Mouse (Mus musculus) G1E (cell line): ENCODE results near the gene Olfr66. TPM values are rescaled to one million over a fixed set of nuclear protein-coding genes. Genes with fewer than 3 reads are reported as not detected.

ENCODE experiments used
- ATAC-seq: 2 replicates; pipeline ENCODE4 v1.8.0; 2016; ENCODE audit warnings: mild to moderate bottlenecking; ENCODE audit not compliant: insufficient number of reproducible peaks, poor library complexity, low FRiP score, severe bottlenecking; ENCODE audit errors: extremely low read depth
- DNase-seq: peaks from one replicate; pipeline ENCODE4 v3.0.0; 2012; ENCODE audit warnings: low spot score
- H3K27me3 ChIP-seq: 2 replicates; pipeline ENCODE4 v1.6.1; 2012; ENCODE audit warnings: mild to moderate bottlenecking, low read length, inconsistent platforms; ENCODE audit not compliant: insufficient read depth
- H3K36me3 ChIP-seq: replicated peaks from 2 replicates; pipeline ENCODE3; 2012; ENCODE audit warnings: mild to moderate bottlenecking, inconsistent platforms
- H3K4me1 ChIP-seq: 2 replicates; pipeline ENCODE4 v1.6.1; 2012; ENCODE audit warnings: low read depth, low read length, inconsistent platforms, mixed read lengths; ENCODE audit not compliant: insufficient read depth
- H3K4me3 ChIP-seq: 2 replicates; pipeline ENCODE4 v1.5.1; 2012; ENCODE audit warnings: low read depth, mild to moderate bottlenecking, inconsistent platforms, low read length, moderate library complexity, mixed read lengths
- H3K9me3 ChIP-seq: replicated peaks from 2 replicates; pipeline ENCODE4 v1.6.1; 2012; ENCODE audit warnings: inconsistent platforms
- CTCF ChIP-seq: IDR thresholded peaks from 2 replicates; pipeline ENCODE4 v1.5.1; 2012; ENCODE audit warnings: low read depth, low read length, inconsistent platforms, mixed read lengths
- GATA1 ChIP-seq: IDR thresholded peaks from 2 replicates; pipeline ENCODE4 v1.6.1; 2012; ENCODE audit warnings: borderline replicate concordance, low read length, inconsistent platforms, mixed read lengths
- GATA2 ChIP-seq: IDR thresholded peaks from 2 replicates; pipeline ENCODE4 v1.6.1; 2012; ENCODE audit warnings: low read depth, low read length, inconsistent platforms, borderline replicate concordance
- POLR2AphosphoS5 ChIP-seq: IDR thresholded peaks from 2 replicates; pipeline ENCODE4 v1.6.1; 2012; ENCODE audit warnings: low read depth, low read length, inconsistent platforms; ENCODE audit not compliant: insufficient replicate concordance
- TAL1 ChIP-seq: conservative IDR thresholded peaks from 2 replicates; pipeline ENCODE4 v1.6.1; 2012; ENCODE audit warnings: low read depth, low read length, inconsistent platforms, mixed read lengths
- polyA plus RNA-seq: library from polyadenylated mRNA; stranded (reverse); fragments of >175 nt; gene quantifications from 2 replicates; pipeline ENCODE4 v1.2.3, GENCODE M21; 2012
- total RNA-seq, 2 experiments: library from RNA; stranded (forward) in 1 of 2; stranded (reverse) in 1 of 2; fragments of 200-1000 nt in 1 of 2; fragments of >200 nt in 1 of 2; fragmentation: Nextera tagmentation in 1 of 2; gene quantifications; 2 replicates each; pipeline ENCODE4 v1.2.3; 2014 to 2017

Olfr66 gene
- total and polyA plus RNA-seq, 3 experiments: not detected

DNA sequence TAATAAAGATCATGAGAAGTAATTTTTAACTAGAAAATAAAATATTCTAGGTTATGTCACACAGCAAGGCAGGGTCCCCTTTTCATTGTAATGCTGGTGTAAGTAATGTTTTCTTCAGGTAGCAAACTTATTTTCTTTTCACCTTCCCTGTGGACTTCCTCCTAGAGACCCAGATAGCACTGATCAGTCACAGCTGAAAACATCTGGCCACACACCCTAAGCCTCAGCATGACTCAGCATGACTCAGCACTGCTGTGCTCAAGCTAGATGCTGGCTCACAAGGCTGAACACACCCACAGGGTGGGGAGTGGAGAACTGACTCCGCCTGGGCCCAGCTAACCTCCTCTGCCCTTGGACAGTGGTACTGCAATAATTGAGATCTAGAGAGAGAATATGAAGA, 25.2 kb downstream of the Olfr66 start:
- Histone ChIP-seq H3K27me3 (no peaks in the 10 kb centered on the region), H3K4me1 (peaks cover 45% of the 10 kb centered on the region), H3K9me3 (no peaks in the 10 kb centered on the region), H3K4me3 (no peak overlapping the region), H3K36me3 (no peaks in the 10 kb centered on the region)
- ATAC-seq (peak; percentile 83), DNase-seq (peak; percentile 40)
- TF ChIP-seq TAL1 (peak; percentile 36; the same call in 1 of the 2 replicates), POLR2AphosphoS5 (no peak)

DNA sequence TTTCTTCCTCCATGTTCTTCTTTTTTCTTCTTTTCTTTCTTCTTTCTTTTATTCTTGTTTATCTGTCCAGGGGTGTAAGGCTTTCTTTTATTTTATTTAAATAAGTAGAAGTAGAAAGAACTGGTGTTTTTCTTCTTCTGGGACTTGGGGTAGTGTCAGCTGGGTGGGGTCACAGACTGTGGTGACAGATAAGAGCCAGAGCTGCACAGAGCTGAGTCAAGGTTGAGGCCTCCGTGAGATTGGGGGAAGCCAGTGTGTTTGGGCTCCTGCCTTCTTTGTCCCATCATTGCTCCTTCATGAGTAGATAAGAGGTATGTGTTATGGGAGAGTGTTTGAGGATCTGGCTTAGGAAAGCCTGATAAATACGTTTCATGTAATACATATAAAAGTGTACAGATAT, 27.0 kb downstream of the Olfr66 start:
- TF ChIP-seq TAL1 (peak; percentile 67; the same call in 1 of the 2 replicates), CTCF (no peak), POLR2AphosphoS5 (no peak), GATA1 (no peak)
- Histone ChIP-seq H3K9me3 (no peaks in the 10 kb centered on the region), H3K27me3 (no peaks in the 10 kb centered on the region), H3K4me3 (no peak overlapping the region; the same call in 1 of the 2 replicates), H3K36me3 (no peaks in the 10 kb centered on the region), H3K4me1 (peaks cover 44% of the 10 kb centered on the region)
- ATAC-seq: peak; percentile 81
- DNase-seq: peak; percentile 47

GRCm38 (mm10) chr7:103854669-103855068, 31.4 kb downstream of the Olfr66 start:
- no peaks in the 10 kb centered on the region for H3K27me3 ChIP-seq
- DNase-seq (no peak), ATAC-seq (no peak)
- no peak overlapping the region for H3K4me3 ChIP-seq
- H3K9me3 ChIP-seq: no peaks in the 10 kb centered on the region
- H3K4me1 ChIP-seq: peaks cover 30% of the 10 kb centered on the region
- H3K36me3 ChIP-seq: no peaks in the 10 kb centered on the region
- TF ChIP-seq POLR2AphosphoS5 (no peak), GATA1 (no peak), CTCF (no peak), GATA2 (no peak), TAL1 (no peak)

- TF ChIP-seq GATA2 (no peak), TAL1 (no peak), CTCF (no peak), GATA1 (no peak), POLR2AphosphoS5 (no peak)
- ATAC-seq (no peak), DNase-seq (no peak)
- H3K36me3 ChIP-seq: no peaks in the 10 kb centered on the region
- H3K4me3 ChIP-seq: no peak within 1 kb of the TSS
- H3K4me1 ChIP-seq: peaks cover 21% of the 10 kb centered on the region
- no peaks in the 10 kb centered on the region for H3K27me3 ChIP-seq
- no peaks in the 10 kb centered on the region for H3K9me3 ChIP-seq
Measured at GRCm38 (mm10) chr7:103853090-103853489, 33.0 kb downstream of the Olfr66 start, which contains the start of gene Hbb-y. Gene Hbb-y, minus strand, starts transcription at chr7:103853216.

- DNase-seq (no peak), ATAC-seq (peak; percentile 97)
- 0 out of 2 replicates have a peak, but pooled peaks have one; percentile 14 for TF ChIP-seq TAL1
- TF ChIP-seq GATA2: no peak
- H3K27me3 ChIP-seq: no peaks in the 10 kb centered on the region
- H3K4me3 ChIP-seq: no peak overlapping the region
- peaks cover 26% of the 10 kb centered on the region for H3K4me1 ChIP-seq
- no peaks in the 10 kb centered on the region for H3K9me3 ChIP-seq
- no peaks in the 10 kb centered on the region for H3K36me3 ChIP-seq
Measured at GRCm38 (mm10) chr7:103844525-103845325, 41.3 kb downstream of the Olfr66 start.

- DNase-seq: no peak
- peaks cover 28% of the 10 kb centered on the region for H3K4me1 ChIP-seq
- TF ChIP-seq POLR2AphosphoS5 (no peak), GATA1 (no peak), GATA2 (no peak), CTCF (no peak), TAL1 (no peak)
- H3K36me3 ChIP-seq: no peaks in the 10 kb centered on the region
- ATAC-seq: no peak
- no peak within 1 kb of the TSS for H3K4me3 ChIP-seq
- H3K27me3 ChIP-seq: no peaks in the 10 kb centered on the region
- no peaks in the 10 kb centered on the region for H3K9me3 ChIP-seq
Measured at GRCm38 (mm10) chr7:103843034-103843433, 43.0 kb downstream of the Olfr66 start, which contains the start of gene Hbb-bh1. Gene Hbb-bh1, minus strand, starts transcription at chr7:103843164.

GRCm38 (mm10) chr7:103840268-103840667, 45.8 kb downstream of the Olfr66 start, which contains the start of gene Hbb-bh2:
Gene Hbb-bh2, minus strand, starts transcription at chr7:103840520.
- H3K4me3 ChIP-seq: no peak within 1 kb of the TSS
- TF ChIP-seq GATA2 (no peak), TAL1 (no peak), GATA1 (no peak), CTCF (no peak), POLR2AphosphoS5 (no peak)
- DNase-seq (no peak), ATAC-seq (no peak)
- H3K9me3 ChIP-seq: no peaks in the 10 kb centered on the region
- peaks cover 28% of the 10 kb centered on the region for H3K4me1 ChIP-seq
- H3K36me3 ChIP-seq: no peaks in the 10 kb centered on the region
- no peaks in the 10 kb centered on the region for H3K27me3 ChIP-seq

Other genes with a start within 250 kb of the Olfr66 start
Only the 20 nearest of the 32 such genes appear.
- gene Olfr629, start 141.3 kb downstream of the Olfr66 start, total RNA-seq (2014; fragmentation: Nextera tagmentation): not detected in 2 replicates
- gene Olfr629, start 141.3 kb downstream of the Olfr66 start, total RNA-seq (2017): 0.16 TPM in 1 of 2 replicates, not detected in the other
- not detected in 2 replicates for gene Olfr629, start 141.3 kb downstream of the Olfr66 start, polyA plus RNA-seq
- not detected in 2 replicates for gene Olfr630, start 128.9 kb downstream of the Olfr66 start, total RNA-seq (2014; fragmentation: Nextera tagmentation)
- 0.11 TPM in 1 of 2 replicates, not detected in the other for gene Olfr630, start 128.9 kb downstream of the Olfr66 start, total RNA-seq (2017)
- not detected in 2 replicates for gene Olfr630, start 128.9 kb downstream of the Olfr66 start, polyA plus RNA-seq
- gene Olfr69, start 114.7 kb downstream of the Olfr66 start, total RNA-seq (2014; fragmentation: Nextera tagmentation): not detected in 2 replicates
- gene Olfr69, start 114.7 kb downstream of the Olfr66 start, total RNA-seq (2017): not detected in 2 replicates
- not detected in 2 replicates for gene Olfr69, start 114.7 kb downstream of the Olfr66 start, polyA plus RNA-seq
- not detected in 2 replicates for gene Olfr68, start 106.6 kb downstream of the Olfr66 start, total RNA-seq (2014; fragmentation: Nextera tagmentation)
- 0.06 and 0.22 TPM in 2 replicates for gene Olfr68, start 106.6 kb downstream of the Olfr66 start, total RNA-seq (2017)
- not detected in 2 replicates for gene Olfr68, start 106.6 kb downstream of the Olfr66 start, polyA plus RNA-seq
- not detected in 2 replicates for gene Olfr67, start 94.4 kb downstream of the Olfr66 start, total RNA-seq (2014; fragmentation: Nextera tagmentation)
- gene Olfr67, start 94.4 kb downstream of the Olfr66 start, total RNA-seq (2017): not detected in 2 replicates
- gene Olfr67, start 94.4 kb downstream of the Olfr66 start, polyA plus RNA-seq: 0.01 TPM in 1 of 2 replicates, not detected in the other
- 14.8 and 396 TPM in 2 replicates for gene Hbb-bt, start 72.3 kb downstream of the Olfr66 start, total RNA-seq (2014; fragmentation: Nextera tagmentation)
- 3.3 and 7.8 TPM in 2 replicates for gene Hbb-bt, start 72.3 kb downstream of the Olfr66 start, total RNA-seq (2017)
- 27.9 and 40.4 TPM in 2 replicates for gene Hbb-bt, start 72.3 kb downstream of the Olfr66 start, polyA plus RNA-seq
- gene Hbb-bs, start 58.2 kb downstream of the Olfr66 start, total RNA-seq (2014; fragmentation: Nextera tagmentation): 153 and 3,173 TPM in 2 replicates
- 10.4 and 23.5 TPM in 2 replicates for gene Hbb-bs, start 58.2 kb downstream of the Olfr66 start, total RNA-seq (2017)
- gene Hbb-bs, start 58.2 kb downstream of the Olfr66 start, polyA plus RNA-seq: 137 and 158 TPM in 2 replicates
- gene Hbb-bh2, start 45.7 kb downstream of the Olfr66 start, total RNA-seq (2014; fragmentation: Nextera tagmentation): not detected in 2 replicates
- not detected in 2 replicates for gene Hbb-bh2, start 45.7 kb downstream of the Olfr66 start, total RNA-seq (2017)
- not detected in 2 replicates for gene Hbb-bh2, start 45.7 kb downstream of the Olfr66 start, polyA plus RNA-seq
- 1.6 TPM in 1 of 2 replicates, not detected in the other for gene Hbb-bh1, start 43.1 kb downstream of the Olfr66 start, total RNA-seq (2014; fragmentation: Nextera tagmentation)
- gene Hbb-bh1, start 43.1 kb downstream of the Olfr66 start, total RNA-seq (2017): 0.41 TPM in 1 of 2 replicates, not detected in the other
- not detected in 2 replicates for gene Hbb-bh1, start 43.1 kb downstream of the Olfr66 start, polyA plus RNA-seq
- not detected in 2 replicates for gene Hbb-y, start 33.0 kb downstream of the Olfr66 start, total RNA-seq (2014; fragmentation: Nextera tagmentation)
- gene Hbb-y, start 33.0 kb downstream of the Olfr66 start, total RNA-seq (2017): not detected in 2 replicates
- not detected in 2 replicates for gene Hbb-y, start 33.0 kb downstream of the Olfr66 start, polyA plus RNA-seq
- not detected in 2 replicates for gene Olfr64, start 8.2 kb upstream of the Olfr66 start, total RNA-seq (2014; fragmentation: Nextera tagmentation)
- gene Olfr64, start 8.2 kb upstream of the Olfr66 start, total RNA-seq (2017): 0.05 TPM in 1 of 2 replicates, not detected in the other
- gene Olfr64, start 8.2 kb upstream of the Olfr66 start, polyA plus RNA-seq: not detected in 2 replicates
- not detected in 2 replicates for gene Olfr65, start 17.2 kb upstream of the Olfr66 start, total RNA-seq (2014; fragmentation: Nextera tagmentation)
- not detected in 2 replicates for gene Olfr65, start 17.2 kb upstream of the Olfr66 start, total RNA-seq (2017)
- not detected in 2 replicates for gene Olfr65, start 17.2 kb upstream of the Olfr66 start, polyA plus RNA-seq
- gene Olfr631, start 42.6 kb upstream of the Olfr66 start, total RNA-seq (2014; fragmentation: Nextera tagmentation): not detected in 2 replicates
- 0.33 TPM in 1 of 2 replicates, not detected in the other for gene Olfr631, start 42.6 kb upstream of the Olfr66 start, total RNA-seq (2017)
- gene Olfr631, start 42.6 kb upstream of the Olfr66 start, polyA plus RNA-seq: not detected in 2 replicates
- not detected in 2 replicates for gene Olfr632, start 48.1 kb upstream of the Olfr66 start, total RNA-seq (2014; fragmentation: Nextera tagmentation)
- gene Olfr632, start 48.1 kb upstream of the Olfr66 start, total RNA-seq (2017): 0.16 TPM in 1 of 2 replicates, not detected in the other
- gene Olfr632, start 48.1 kb upstream of the Olfr66 start, polyA plus RNA-seq: not detected in 2 replicates
- not detected in 2 replicates for gene Olfr633, start 58.2 kb upstream of the Olfr66 start, total RNA-seq (2014; fragmentation: Nextera tagmentation)
- gene Olfr633, start 58.2 kb upstream of the Olfr66 start, total RNA-seq (2017): 0.11 and 0.35 TPM in 2 replicates
- not detected in 2 replicates for gene Olfr633, start 58.2 kb upstream of the Olfr66 start, polyA plus RNA-seq
- not detected in 2 replicates for gene Olfr635, start 84.9 kb upstream of the Olfr66 start, total RNA-seq (2014; fragmentation: Nextera tagmentation)
- 0.12 and 0.33 TPM in 2 replicates for gene Olfr635, start 84.9 kb upstream of the Olfr66 start, total RNA-seq (2017)
- not detected in 2 replicates for gene Olfr635, start 84.9 kb upstream of the Olfr66 start, polyA plus RNA-seq
- gene Olfr638, start 112.5 kb upstream of the Olfr66 start, total RNA-seq (2014; fragmentation: Nextera tagmentation): not detected in 2 replicates
- not detected in 2 replicates for gene Olfr638, start 112.5 kb upstream of the Olfr66 start, total RNA-seq (2017)
- not detected in 2 replicates for gene Olfr638, start 112.5 kb upstream of the Olfr66 start, polyA plus RNA-seq
- not detected in 2 replicates for gene Olfr639, start 131.1 kb upstream of the Olfr66 start, total RNA-seq (2014; fragmentation: Nextera tagmentation)
- 0.17 and 0.22 TPM in 2 replicates for gene Olfr639, start 131.1 kb upstream of the Olfr66 start, total RNA-seq (2017)
- gene Olfr639, start 131.1 kb upstream of the Olfr66 start, polyA plus RNA-seq: not detected in 2 replicates
- not detected in 2 replicates for gene Olfr640, start 139.3 kb upstream of the Olfr66 start, total RNA-seq (2014; fragmentation: Nextera tagmentation)
- gene Olfr640, start 139.3 kb upstream of the Olfr66 start, total RNA-seq (2017): 0.11 and 0.17 TPM in 2 replicates
- gene Olfr640, start 139.3 kb upstream of the Olfr66 start, polyA plus RNA-seq: not detected in 2 replicates
- not detected in 2 replicates for gene Olfr641, start 149.2 kb upstream of the Olfr66 start, total RNA-seq (2014; fragmentation: Nextera tagmentation)
- 0.12 TPM in 1 of 2 replicates, not detected in the other for gene Olfr641, start 149.2 kb upstream of the Olfr66 start, total RNA-seq (2017)
- gene Olfr641, start 149.2 kb upstream of the Olfr66 start, polyA plus RNA-seq: not detected in 2 replicates